Mouse (Mus musculus) liver, postnatal 0 days (tissue): ENCODE measurements around the gene Rcor2.

Source experiments
- CTCF ChIP-seq: sonication (generic); IDR thresholded peaks from 2 replicates; pipeline ENCODE4 v1.5.1; 2016; ENCODE audit warnings: antibody characterized with exemption, low read depth
- EP300 ChIP-seq: IDR thresholded peaks from 2 replicates; pipeline ENCODE4 v1.6.1; 2016; ENCODE audit warnings: antibody characterized with exemption, low read depth, mild to moderate bottlenecking

GRCm38 (mm10) chr19:7307995-7308770 is 41.1 kb downstream of the Rcor2 start:
- TF ChIP-seq EP300 (no peak), CTCF (no peak)
